Mouse (Mus musculus) c-Kit-negative CD71-positive TER-119-positive erythroid progenitor cells, embryonic 14.5 days (primary cell): Measurements from ENCODE around the gene Ptpn5.
A peak's percentile ranks its signal among the peaks of the same experiment; 100 is the strongest.

Source experiments
- DNase-seq: peaks from one replicate; pipeline ENCODE4 v3.0.0-alpha.2; 2013; ENCODE audit warnings: low read depth, low spot score

The Ptpn5 gene

GRCm38 (mm10) chr7:47056273-47056672 is 77.2 kb downstream of the Ptpn5 start:
- no peak for DNase-seq

- no peak for DNase-seq
Measured at GRCm38 (mm10) chr7:47055744-47056143, 77.7 kb downstream of the Ptpn5 start.

DNA sequence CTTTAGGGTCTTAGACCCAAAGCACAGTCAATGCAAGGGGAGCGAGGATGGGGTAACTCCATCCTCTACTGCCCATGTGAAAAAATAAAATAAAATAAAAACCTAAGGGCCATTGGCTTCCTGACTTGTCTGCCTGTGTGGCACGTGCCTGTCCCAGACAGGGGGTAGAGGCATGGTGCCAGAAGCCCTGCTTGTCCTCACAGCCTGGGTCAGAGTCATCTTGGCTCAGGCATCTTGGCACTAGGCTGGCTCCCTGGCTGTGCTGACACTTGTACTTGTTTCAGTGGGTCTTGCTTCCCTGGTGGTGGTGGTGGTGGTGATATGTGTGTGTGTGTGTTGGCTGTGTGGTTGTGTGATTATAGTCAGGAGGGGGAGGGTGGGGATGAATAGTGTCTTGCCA is 78.8 kb downstream of the Ptpn5 start:
- no peak for DNase-seq

- no peak for DNase-seq
Measured at GRCm38 (mm10) chr7:47053287-47053686, 80.2 kb downstream of the Ptpn5 start.

GRCm38 (mm10) chr7:47052276-47052675 is 81.2 kb downstream of the Ptpn5 start:
- DNase-seq, result no peak

GRCm38 (mm10) chr7:47051404-47052151 is 81.9 kb downstream of the Ptpn5 start:
- DNase-seq, result no peak

- no peak for DNase-seq
Measured at GRCm38 (mm10) chr7:47050766-47051165, 82.7 kb downstream of the Ptpn5 start.

DNA sequence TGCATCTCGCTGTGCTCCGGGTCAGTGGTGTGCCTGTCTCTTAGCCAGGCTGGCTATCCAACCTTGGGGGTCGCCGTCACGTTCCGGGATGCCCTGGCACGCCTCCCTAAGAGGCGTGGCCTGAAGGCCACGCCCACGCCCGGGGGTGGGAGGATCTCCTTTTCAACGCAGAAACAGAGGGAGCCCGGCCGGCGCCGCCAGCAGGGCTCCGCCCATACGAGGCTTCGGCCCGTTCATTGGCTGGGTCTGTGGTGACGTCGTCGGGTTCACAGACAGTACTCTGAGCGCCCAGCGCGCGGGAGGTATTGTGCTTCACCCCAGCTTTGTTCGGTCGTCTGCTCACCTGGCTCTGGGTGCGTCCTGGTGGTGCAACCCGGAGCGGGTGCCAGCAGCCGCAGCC is 83.1 kb downstream of the Ptpn5 start, which contains the start of gene Tmem86a:
Gene Tmem86a (plus strand): TSS at position 236 of the 400 bp plus-strand sequence.
- DNase-seq, result peak; percentile 52

DNA sequence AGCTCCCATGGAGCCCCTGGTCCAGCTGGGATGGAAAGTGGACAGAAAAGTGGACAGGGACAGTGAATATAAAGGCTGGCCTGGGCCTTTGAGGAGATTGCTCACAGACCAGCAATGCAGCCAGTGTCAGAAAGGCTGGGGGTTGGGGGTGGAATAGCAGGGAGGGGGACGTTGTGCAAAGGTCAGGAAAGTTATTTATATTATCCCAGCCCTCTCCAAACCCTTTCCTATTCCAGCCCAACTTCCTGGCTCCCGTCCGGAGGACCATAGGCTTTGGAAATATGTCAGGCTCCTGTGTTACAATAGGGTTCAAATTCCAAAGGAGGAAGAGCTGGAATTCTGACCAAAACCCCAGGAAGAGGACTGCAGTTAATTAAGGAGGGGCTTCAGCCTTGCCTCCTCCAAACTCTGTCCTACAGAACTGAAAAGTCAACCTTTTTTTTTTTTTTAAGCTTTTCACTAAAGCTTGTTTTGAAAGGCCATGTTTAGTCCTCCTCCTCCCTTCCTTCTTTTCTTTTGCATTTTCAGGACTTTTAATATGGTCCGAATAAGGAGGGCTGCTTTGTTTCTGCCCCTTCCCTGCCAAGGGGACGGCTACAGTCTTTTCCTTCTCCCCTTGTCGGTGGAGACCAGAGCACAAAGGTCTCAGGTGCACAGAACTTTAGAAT is 90.5 kb downstream of the Ptpn5 start:
- DNase-seq, result no peak

- DNase-seq, result no peak
Measured at GRCm38 (mm10) chr7:47042121-47042520, 91.4 kb downstream of the Ptpn5 start.

DNA sequence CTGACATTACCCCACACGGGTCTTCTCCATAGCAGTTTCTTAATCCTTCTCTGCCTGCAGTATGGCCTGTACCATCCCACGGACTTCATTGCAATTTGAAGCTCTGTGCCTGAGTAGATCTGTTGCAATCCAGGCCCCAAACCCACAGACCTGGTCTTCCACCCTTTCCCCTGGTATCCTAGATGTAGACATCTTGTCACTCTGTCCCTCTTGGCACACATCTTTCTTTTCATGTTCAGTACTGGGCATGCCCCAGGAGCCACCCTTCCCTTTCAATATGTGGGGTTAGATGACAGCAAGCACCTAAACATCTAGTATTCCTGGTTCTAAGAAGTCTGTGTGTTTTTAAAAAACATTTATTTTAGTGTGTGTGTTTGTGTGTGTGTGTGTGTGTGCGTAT is 91.8 kb downstream of the Ptpn5 start:
- no peak for DNase-seq

GRCm38 (mm10) chr7:47035426-47035825 is 98.1 kb downstream of the Ptpn5 start:
- no peak for DNase-seq

GRCm38 (mm10) chr7:47034785-47035384 is 98.6 kb downstream of the Ptpn5 start:
- no peak for DNase-seq

GRCm38 (mm10) chr7:47031371-47031770 is 102.1 kb downstream of the Ptpn5 start:
- DNase-seq, result no peak

GRCm38 (mm10) chr7:47030517-47031193 is 102.8 kb downstream of the Ptpn5 start:
- DNase-seq, result no peak
